Mouse (Mus musculus): ENCODE data around the gene Nsd2. TPM values are rescaled to one million over a fixed set of nuclear protein-coding genes. Genes with fewer than 3 reads are reported as not detected.
"Not testable (repeated sequence)": the region's sequence is repeated elsewhere in the genome, so short reads cannot be mapped to it uniquely, and the experiment has no call there.

Gene Nsd2
- total and polyA plus RNA-seq, 2 experiments from 2014 or later, result 72.1 to 108 TPM

DNA sequence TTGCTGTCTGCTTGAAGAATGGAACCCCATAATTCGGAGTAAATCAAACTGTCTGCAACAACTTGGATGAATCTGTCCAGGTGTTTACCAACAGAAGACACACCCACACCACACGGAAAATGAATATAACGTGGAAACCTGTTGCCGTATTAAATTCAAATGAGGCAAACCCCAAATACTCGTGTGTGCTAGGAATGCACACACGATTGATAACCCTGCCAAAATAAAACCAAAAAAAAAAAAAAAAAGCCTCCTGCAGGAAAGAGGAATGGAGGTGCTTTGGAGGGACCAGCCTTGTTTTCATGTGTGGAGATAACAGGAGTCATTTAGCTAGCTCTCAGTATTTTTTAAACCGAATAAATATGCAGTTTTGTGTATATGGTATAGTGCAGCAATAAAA, 114.4 kb downstream of the Nsd2 start:
- H3K4me1 ChIP-seq (ENCODE audit: insufficient read depth, low read length), result peaks cover 4% of the 10 kb centered on the region; the same call in 1 of the 2 replicates
- 0 out of 2 replicates have a peak, but pooled peaks cover 3% of the 10 kb centered on the region for H3K36me3 ChIP-seq (ENCODE audit: insufficient read depth, low read length)
- no peaks in the 10 kb centered on the region for H3K9me3 ChIP-seq (ENCODE audit: low read length)
- no peak for TF ChIP-seq CTCF (IDR thresholded peaks at IDR 0.05)
- H3K4me3 ChIP-seq (ENCODE audit: low read depth, low read length), result peak overlapping the region; percentile 88
- DNase-seq (ENCODE audit: low spot score), result no peak
- ATAC-seq (ENCODE audit: low FRiP score), result no peak
- H3K27ac ChIP-seq (ENCODE audit: low read depth, low read length), result no peak overlapping the region
- peak overlapping the region; percentile 54 for H3K4me2 ChIP-seq (ENCODE audit: low read depth, low read length, poor library complexity, severe bottlenecking)
- 85% methylated on average over 7 of the region's 7 CpGs for WGBS
- no peak overlapping the region for H3K9ac ChIP-seq (replicated peaks; ENCODE audit: low read length, poor library complexity, severe bottlenecking)
- H3K27me3 ChIP-seq (ENCODE audit: insufficient read depth, low read length), result no peaks in the 10 kb centered on the region

DNA sequence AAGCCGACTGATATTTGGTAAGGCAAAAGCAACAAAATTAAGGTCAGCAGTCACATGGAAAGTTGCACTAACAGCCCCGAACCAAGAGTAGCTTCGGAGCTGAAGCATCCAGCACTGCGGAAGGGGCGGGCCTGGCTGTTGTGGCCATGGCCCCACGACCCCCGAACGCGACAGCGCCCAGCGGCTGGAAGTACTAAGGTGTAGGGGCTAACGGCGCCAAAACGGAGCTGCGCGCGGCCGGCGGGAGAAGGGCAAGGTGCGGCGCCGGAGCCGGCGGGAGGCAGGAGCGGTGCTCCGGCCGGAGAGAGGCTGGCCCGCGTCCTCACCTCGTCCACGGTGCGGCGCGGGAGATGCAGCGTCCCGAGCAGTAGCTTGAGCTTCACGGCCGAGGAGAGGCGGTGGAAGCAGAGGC, 115.2 kb downstream of the Nsd2 start:
- Histone ChIP-seq H3K36me3 (ENCODE audit: insufficient read depth, low read length) (no peaks in the 10 kb centered on the region; the same call in 1 of the 2 replicates), H3K4me2 (ENCODE audit: low read depth, low read length, poor library complexity, severe bottlenecking) (peak overlapping the region; percentile 54), H3K4me3 (ENCODE audit: low read depth, low read length) (peak overlapping the region; percentile 88), H3K4me1 (ENCODE audit: insufficient read depth, low read length) (peaks cover 4% of the 10 kb centered on the region; the same call in 1 of the 2 replicates), H3K27me3 (ENCODE audit: insufficient read depth, low read length) (no peaks in the 10 kb centered on the region), H3K9me3 (ENCODE audit: low read length) (no peaks in the 10 kb centered on the region), H3K9ac (replicated peaks; ENCODE audit: low read length, poor library complexity, severe bottlenecking) (peak overlapping the region; percentile 88), H3K27ac (ENCODE audit: low read depth, low read length) (peak overlapping the region; percentile 87)
- no peak for TF ChIP-seq CTCF (IDR thresholded peaks at IDR 0.05)
- ATAC-seq (ENCODE audit: low FRiP score), result peak; percentile 57
- DNase-seq (ENCODE audit: low spot score), result peak; percentile 43
- under 1% methylated on average over 37 of the region's 39 CpGs for WGBS

DNA sequence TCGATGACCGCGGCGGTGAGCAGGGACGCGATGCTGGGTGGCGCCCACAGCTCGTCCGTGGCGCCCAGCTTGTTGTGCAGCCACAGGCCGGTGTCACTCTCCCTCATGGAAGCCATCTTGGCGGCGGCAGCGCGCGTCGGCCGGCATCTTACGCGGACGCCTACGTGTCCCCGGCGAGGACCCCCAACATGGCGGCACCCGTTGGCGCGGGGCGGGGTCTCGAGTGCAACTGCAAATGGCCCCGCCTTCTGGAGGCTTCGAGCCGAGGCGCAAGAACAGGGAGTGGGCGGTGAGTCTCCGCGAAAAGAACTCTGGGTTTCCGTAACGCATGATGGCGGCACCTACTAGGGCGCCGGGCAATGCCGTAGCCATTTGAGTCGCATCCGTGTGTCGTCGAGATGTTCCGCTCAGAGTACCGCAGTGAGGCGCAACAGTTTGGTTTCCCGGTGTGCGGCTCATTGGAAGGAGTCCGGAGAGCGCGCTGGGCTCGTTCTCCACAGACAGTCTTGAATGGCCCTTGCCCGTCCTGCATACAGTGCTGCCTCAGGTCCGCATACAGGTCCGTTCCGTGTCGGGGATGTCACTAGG, 115.7 kb downstream of the Nsd2 start, which contains the start of gene Nelfa:
Gene Nelfa (minus strand): TSS at position 294 of the 588 bp plus-strand sequence.
- peak within 1 kb of the TSS; percentile 87 for H3K27ac ChIP-seq (ENCODE audit: low read depth, low read length)
- no peaks in the 10 kb centered on the region; the same call in 1 of the 2 replicates for H3K36me3 ChIP-seq (ENCODE audit: insufficient read depth, low read length)
- TF ChIP-seq CTCF (IDR thresholded peaks at IDR 0.05), result peak; percentile 42
- DNase-seq (ENCODE audit: low spot score) (peak; percentile 99), ATAC-seq (ENCODE audit: low FRiP score) (peak; percentile 98)
- H3K9me3 ChIP-seq (ENCODE audit: low read length), result no peaks in the 10 kb centered on the region
- H3K4me1 ChIP-seq (ENCODE audit: insufficient read depth, low read length), result peaks cover 4% of the 10 kb centered on the region; the same call in 1 of the 2 replicates
- peak within 1 kb of the TSS; percentile 88 for H3K4me3 ChIP-seq (ENCODE audit: low read depth, low read length)
- H3K4me2 ChIP-seq (ENCODE audit: low read depth, low read length, poor library complexity, severe bottlenecking), result peak within 1 kb of the TSS; percentile 54
- under 1% methylated on average over 57 of the region's 61 CpGs for WGBS
- peak within 1 kb of the TSS; percentile 88 for H3K9ac ChIP-seq (replicated peaks; ENCODE audit: low read length, poor library complexity, severe bottlenecking)
- no peaks in the 10 kb centered on the region for H3K27me3 ChIP-seq (ENCODE audit: insufficient read depth, low read length)

DNA sequence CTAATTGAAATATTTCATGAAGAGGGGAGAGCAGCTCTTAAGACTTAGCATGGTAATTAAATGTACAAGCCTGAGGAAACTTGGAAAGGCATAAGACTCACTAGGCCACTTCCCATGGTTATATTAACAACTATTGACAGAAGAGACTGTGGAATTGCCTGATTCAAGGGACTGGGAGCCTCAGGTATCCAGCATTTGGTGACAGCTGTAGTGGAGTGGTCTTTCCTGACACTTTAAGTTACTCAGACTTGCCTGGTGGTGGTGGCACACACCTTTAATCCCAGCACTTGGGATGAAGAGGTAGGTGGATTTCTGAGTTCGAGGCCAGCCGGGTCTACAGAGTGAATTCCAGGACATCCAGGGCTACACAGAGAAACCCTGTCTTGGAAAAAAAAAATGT, 116.7 kb downstream of the Nsd2 start:
- WGBS, result 98% methylated on average over 2 of the region's 2 CpGs
- H3K36me3 ChIP-seq (ENCODE audit: insufficient read depth, low read length), result no peaks in the 10 kb centered on the region; the same call in 1 of the 2 replicates
- no peak for ATAC-seq (ENCODE audit: low FRiP score)
- H3K27me3 ChIP-seq (ENCODE audit: insufficient read depth, low read length), result no peaks in the 10 kb centered on the region
- DNase-seq (ENCODE audit: low spot score), result no peak
- no peak for TF ChIP-seq CTCF (IDR thresholded peaks at IDR 0.05)
- peaks cover 4% of the 10 kb centered on the region; the same call in 1 of the 2 replicates for H3K4me1 ChIP-seq (ENCODE audit: insufficient read depth, low read length)
- peak overlapping the region; percentile 88; the same call in 1 of the 2 replicates for H3K4me3 ChIP-seq (ENCODE audit: low read depth, low read length)
- 0 out of 2 replicates have a peak overlapping the region, but pooled peaks have one; percentile 13 for H3K9ac ChIP-seq (replicated peaks; ENCODE audit: low read length, poor library complexity, severe bottlenecking)
- H3K4me2 ChIP-seq (ENCODE audit: low read depth, low read length, poor library complexity, severe bottlenecking), result peak overlapping the region; percentile 54
- no peaks in the 10 kb centered on the region for H3K9me3 ChIP-seq (ENCODE audit: low read length)
- H3K27ac ChIP-seq (ENCODE audit: low read depth, low read length), result no peak overlapping the region

DNA sequence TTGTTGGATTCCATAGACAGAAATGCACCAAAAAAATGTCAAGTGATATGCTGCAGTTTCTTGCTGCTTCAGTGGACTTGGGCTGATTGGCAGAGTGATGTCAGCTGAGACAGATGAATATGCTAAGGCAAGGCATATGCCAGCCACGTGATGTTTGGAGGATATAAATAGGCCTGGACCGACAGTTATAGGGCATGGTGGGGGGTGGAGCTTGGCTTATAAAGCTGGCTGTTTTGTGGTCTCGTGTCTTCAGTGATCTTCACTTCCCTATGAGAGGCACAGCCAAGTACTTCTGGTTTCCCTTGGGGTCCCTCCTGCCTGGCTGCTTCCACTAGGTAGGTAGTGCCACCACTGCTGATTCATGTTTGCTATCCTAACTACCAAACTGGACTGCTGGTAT, 117.9 kb downstream of the Nsd2 start:
- H3K4me2 ChIP-seq (ENCODE audit: low read depth, low read length, poor library complexity, severe bottlenecking), result no peak overlapping the region
- DNase-seq (ENCODE audit: low spot score), result no peak
- no peaks in the 10 kb centered on the region for H3K27me3 ChIP-seq (ENCODE audit: insufficient read depth, low read length)
- no peak overlapping the region for H3K4me3 ChIP-seq (ENCODE audit: low read depth, low read length)
- H3K36me3 ChIP-seq (ENCODE audit: insufficient read depth, low read length), result no peaks in the 10 kb centered on the region; the same call in 1 of the 2 replicates
- H3K9me3 ChIP-seq (ENCODE audit: low read length), result no peaks in the 10 kb centered on the region
- H3K9ac ChIP-seq (replicated peaks; ENCODE audit: low read length, poor library complexity, severe bottlenecking), result no peak overlapping the region
- no peak for ATAC-seq (ENCODE audit: low FRiP score)
- peaks cover 4% of the 10 kb centered on the region; the same call in 1 of the 2 replicates for H3K4me1 ChIP-seq (ENCODE audit: insufficient read depth, low read length)
- 93% methylated on average over 3 of the region's 3 CpGs for whole genome bisulfite sequencing
- no peak overlapping the region for H3K27ac ChIP-seq (ENCODE audit: low read depth, low read length)
- no peak for TF ChIP-seq CTCF (IDR thresholded peaks at IDR 0.05)

DNA sequence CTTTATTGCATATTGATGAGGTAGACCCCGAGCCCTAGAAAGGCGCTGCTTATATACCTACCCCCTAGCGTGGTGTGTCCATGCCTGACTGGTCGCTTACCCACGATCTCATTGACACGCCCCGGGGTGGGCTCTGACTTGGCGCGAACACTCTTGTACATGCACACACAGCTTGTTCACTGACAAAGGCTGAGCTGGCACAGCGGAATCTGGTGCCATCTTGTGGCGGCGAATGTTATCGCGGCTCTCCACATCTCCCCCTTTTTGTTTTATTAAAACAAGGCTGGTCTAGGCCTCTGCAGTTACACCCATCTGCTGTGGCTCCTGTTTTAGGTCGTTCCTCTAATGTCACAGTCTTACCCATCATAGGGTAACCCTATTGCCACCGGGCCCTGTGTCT, 126.5 kb downstream of the Nsd2 start:
- not testable (repeated sequence) for H3K4me1 ChIP-seq (ENCODE audit: insufficient read depth, low read length); H3K27me3 ChIP-seq (ENCODE audit: insufficient read depth, low read length); DNase-seq (ENCODE audit: low spot score); H3K4me3 ChIP-seq (ENCODE audit: low read depth, low read length); ATAC-seq (ENCODE audit: low FRiP score); H3K9me3 ChIP-seq (ENCODE audit: low read length); H3K36me3 ChIP-seq (ENCODE audit: insufficient read depth, low read length); H3K27ac ChIP-seq (ENCODE audit: low read depth, low read length); H3K9ac ChIP-seq (replicated peaks; ENCODE audit: low read length, poor library complexity, severe bottlenecking); H3K4me2 ChIP-seq (ENCODE audit: low read depth, low read length, poor library complexity, severe bottlenecking)
- whole genome bisulfite sequencing, result 93% methylated on average over 16 of the region's 16 CpGs
- TF ChIP-seq CTCF (IDR thresholded peaks at IDR 0.05), result peak; percentile 40

Small RNA genes lying within 50 kb of the gene (microRNA-seq; reads per million reads assigned to microRNA genes)
- 1.0 reads per million for gene Mir7024 (ENCODE audit: borderline number of aligned reads)

Other genes starting within 250 kb of the Nsd2 start
- gene Fam53a, start 191.1 kb upstream of the Nsd2 start, total RNA-seq (2014; rRNA removed), result 29.1 and 41.2 TPM in 2 replicates
- 27.3 and 28.0 TPM in 2 replicates for gene Fam53a, start 191.1 kb upstream of the Nsd2 start, polyA plus RNA-seq (2015; fragmentation: Nextera tagmentation; extraction: Ambion mirVana)
- gene Gm9903, start 190.8 kb upstream of the Nsd2 start, total RNA-seq (2014; rRNA removed), result 1.2 TPM in 1 of 2 replicates, not detected in the other
- 0.31 and 0.53 TPM in 2 replicates for gene Gm9903, start 190.8 kb upstream of the Nsd2 start, polyA plus RNA-seq (2015; fragmentation: Nextera tagmentation; extraction: Ambion mirVana)
- gene Slbp, start 168.2 kb upstream of the Nsd2 start, total RNA-seq (2014; rRNA removed), result 91.2 and 99.5 TPM in 2 replicates
- 119 and 126 TPM in 2 replicates for gene Slbp, start 168.2 kb upstream of the Nsd2 start, polyA plus RNA-seq (2015; fragmentation: Nextera tagmentation; extraction: Ambion mirVana)
- gene Tacc3, start 162.6 kb upstream of the Nsd2 start, total RNA-seq (2014; rRNA removed), result 9.9 and 17.4 TPM in 2 replicates
- 18.7 and 21.3 TPM in 2 replicates for gene Tacc3, start 162.6 kb upstream of the Nsd2 start, polyA plus RNA-seq (2015; fragmentation: Nextera tagmentation; extraction: Ambion mirVana)
- 26.0 and 29.5 TPM in 2 replicates for gene Tmem129, start 162.3 kb upstream of the Nsd2 start, total RNA-seq (2014; rRNA removed)
- 17.3 and 21.4 TPM in 2 replicates for gene Tmem129, start 162.3 kb upstream of the Nsd2 start, polyA plus RNA-seq (2015; fragmentation: Nextera tagmentation; extraction: Ambion mirVana)
- gene Fgfr3, start 99.1 kb upstream of the Nsd2 start, total RNA-seq (2014; rRNA removed), result 71.3 and 81.6 TPM in 2 replicates
- gene Fgfr3, start 99.1 kb upstream of the Nsd2 start, polyA plus RNA-seq (2015; fragmentation: Nextera tagmentation; extraction: Ambion mirVana), result 24.5 and 28.1 TPM in 2 replicates
- gene Letm1, start 37.9 kb upstream of the Nsd2 start, total RNA-seq (2014; rRNA removed), result 44.1 and 61.7 TPM in 2 replicates
- 78.2 and 83.4 TPM in 2 replicates for gene Letm1, start 37.9 kb upstream of the Nsd2 start, polyA plus RNA-seq (2015; fragmentation: Nextera tagmentation; extraction: Ambion mirVana)
- gene Nelfa, start 115.7 kb downstream of the Nsd2 start, total RNA-seq (2014; rRNA removed), result 26.1 and 29.6 TPM in 2 replicates
- gene Nelfa, start 115.7 kb downstream of the Nsd2 start, polyA plus RNA-seq (2015; fragmentation: Nextera tagmentation; extraction: Ambion mirVana), result 32.5 and 34.9 TPM in 2 replicates
- gene Gm1673, start 162.7 kb downstream of the Nsd2 start, total RNA-seq (2014; rRNA removed), result 635 and 874 TPM in 2 replicates
- 837 and 845 TPM in 2 replicates for gene Gm1673, start 162.7 kb downstream of the Nsd2 start, polyA plus RNA-seq (2015; fragmentation: Nextera tagmentation; extraction: Ambion mirVana)
- gene Nat8l, start 175.3 kb downstream of the Nsd2 start, total RNA-seq (2014; rRNA removed), result 42.9 and 46.6 TPM in 2 replicates
- 5.3 and 6.1 TPM in 2 replicates for gene Nat8l, start 175.3 kb downstream of the Nsd2 start, polyA plus RNA-seq (2015; fragmentation: Nextera tagmentation; extraction: Ambion mirVana)